Mouse (Mus musculus): ENCODE results near the gene Tmem132e.

Gene Tmem132e

GRCm38 (mm10) chr11:82388371-82389313, at the start of gene Tmem132e:
Gene Tmem132e, plus strand, starts transcription at chr11:82388900.
- CTCF ChIA-PET: no interaction called here

DNA sequence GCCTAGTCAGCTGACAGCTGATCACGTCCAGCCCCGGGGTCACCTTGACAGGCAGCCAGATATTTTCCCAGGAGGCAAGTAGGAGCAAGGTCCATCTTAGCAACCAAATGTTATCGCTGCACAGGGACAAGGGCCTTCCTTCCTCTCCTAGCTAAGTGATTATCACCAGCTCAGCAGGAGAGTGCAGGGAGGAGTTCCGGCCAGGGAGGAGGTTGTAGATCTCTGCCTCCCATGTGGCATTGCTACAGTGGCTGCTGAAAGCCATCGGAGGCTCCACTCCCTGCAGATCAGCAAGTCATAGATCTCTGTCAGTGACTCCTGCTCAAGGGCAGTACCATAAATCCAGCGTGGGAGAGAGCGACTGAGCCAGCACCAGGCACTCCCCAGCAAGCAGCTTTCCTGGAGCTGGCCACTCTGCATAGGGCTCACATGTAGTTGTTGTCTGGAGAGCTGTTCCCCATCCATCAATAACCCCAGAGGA, 48.7 kb upstream of the Tmem132e start:
- CTCF ChIA-PET: no interaction called here

- CTCF ChIA-PET: no interaction called here
Measured at GRCm38 (mm10) chr11:82340416-82340815, 48.3 kb upstream of the Tmem132e start.

DNA sequence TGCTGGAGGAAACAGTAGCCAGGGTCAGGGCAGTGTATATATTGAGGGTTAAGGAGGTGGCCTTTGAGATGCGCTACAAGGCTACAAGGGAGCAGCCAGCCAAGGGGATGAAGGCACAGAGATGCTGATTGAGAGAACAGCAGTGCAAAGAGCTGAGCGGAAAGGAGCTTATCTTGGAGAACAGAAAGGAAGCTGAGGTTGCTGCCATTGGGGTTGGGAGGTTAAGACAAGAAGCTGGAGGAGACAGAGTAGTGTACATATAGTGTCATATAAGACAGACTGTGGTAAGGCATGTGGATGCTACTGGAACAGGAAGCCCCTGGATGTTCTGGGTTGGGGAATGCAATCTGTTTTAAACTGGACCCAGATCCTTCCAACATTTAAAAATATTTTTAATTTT, 47.8 kb upstream of the Tmem132e start:
- CTCF ChIA-PET: no interaction called here

DNA sequence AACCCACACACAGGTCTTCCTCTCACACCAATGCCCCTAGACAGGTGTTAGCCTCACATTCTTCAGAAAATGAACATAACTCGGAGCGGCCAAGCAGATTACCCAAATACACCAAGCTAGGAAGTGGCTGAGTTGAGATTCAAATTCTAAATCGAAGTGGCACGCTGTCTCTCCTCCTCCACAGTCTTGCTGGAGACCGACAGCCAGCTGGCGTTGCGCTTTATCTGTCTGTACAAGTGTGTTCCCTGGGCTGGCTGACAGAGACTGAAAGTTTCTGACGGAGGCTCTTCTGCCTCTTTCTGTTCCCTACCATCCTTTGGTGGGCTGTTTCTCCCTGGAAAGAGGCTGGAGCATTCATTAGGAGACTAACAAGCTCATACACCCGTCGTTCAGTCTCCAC, 37.7 kb upstream of the Tmem132e start:
- CTCF ChIA-PET: interaction anchor here (0.7 kb wide), 1 partner anchor 70 kb away, joined by 4 read pairs; no protein-coding TSS in a partner anchor

DNA sequence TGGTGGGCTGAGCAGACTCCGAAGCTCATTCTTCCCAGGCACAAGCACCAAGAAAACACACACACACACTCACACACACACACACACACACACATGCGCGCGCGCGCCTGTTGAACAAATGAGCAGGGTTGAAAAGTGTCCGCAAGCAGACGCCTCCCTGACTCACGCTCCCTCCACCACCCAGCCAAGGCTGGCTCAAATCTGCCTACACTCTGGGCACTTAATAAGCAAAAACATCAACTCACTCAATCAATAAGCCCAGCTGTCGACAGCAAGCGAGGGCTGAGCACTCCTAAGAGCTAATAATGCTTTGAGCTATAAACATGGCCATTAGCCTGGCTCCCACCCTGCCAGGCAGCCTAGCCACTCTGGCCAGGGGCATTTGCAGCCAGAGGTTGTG, 18.5 kb upstream of the Tmem132e start:
- CTCF ChIA-PET: no interaction called here

GRCm38 (mm10) chr11:82371577-82371976, 17.1 kb upstream of the Tmem132e start:
- CTCF ChIA-PET: no interaction called here

DNA sequence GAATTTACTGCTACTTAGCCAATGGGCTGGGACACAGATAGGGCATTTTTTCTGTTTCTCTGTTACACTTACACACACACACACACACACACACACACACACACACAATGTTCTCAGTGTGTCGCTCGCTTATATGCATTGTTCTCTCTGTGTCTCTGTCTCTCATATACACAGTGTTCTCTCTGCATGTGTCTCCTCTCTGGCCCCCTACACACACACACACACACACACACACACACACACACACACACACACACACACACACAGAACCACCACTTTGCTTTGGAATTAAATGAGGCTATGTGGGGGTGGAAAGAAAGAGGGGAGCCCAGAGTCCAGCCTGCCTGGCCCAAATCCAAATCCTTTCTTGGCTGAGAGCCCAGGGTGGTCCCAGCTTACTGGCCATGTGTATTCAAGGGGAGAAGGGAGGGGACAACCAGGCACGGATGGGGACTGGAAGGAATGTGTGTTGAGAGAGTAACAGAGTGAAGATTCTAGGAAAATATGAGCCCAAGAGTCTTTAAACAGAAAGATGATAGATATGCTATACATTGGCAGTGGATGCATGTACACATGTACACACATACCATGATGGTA, 8.0 kb upstream of the Tmem132e start:
- CTCF ChIA-PET: no interaction called here

GRCm38 (mm10) chr11:82386970-82387540, 1.6 kb upstream of the Tmem132e start:
- CTCF ChIA-PET: no interaction called here

GRCm38 (mm10) chr11:82387711-82388341, 874 bp upstream of the Tmem132e start:
- CTCF ChIA-PET: no interaction called here

DNA sequence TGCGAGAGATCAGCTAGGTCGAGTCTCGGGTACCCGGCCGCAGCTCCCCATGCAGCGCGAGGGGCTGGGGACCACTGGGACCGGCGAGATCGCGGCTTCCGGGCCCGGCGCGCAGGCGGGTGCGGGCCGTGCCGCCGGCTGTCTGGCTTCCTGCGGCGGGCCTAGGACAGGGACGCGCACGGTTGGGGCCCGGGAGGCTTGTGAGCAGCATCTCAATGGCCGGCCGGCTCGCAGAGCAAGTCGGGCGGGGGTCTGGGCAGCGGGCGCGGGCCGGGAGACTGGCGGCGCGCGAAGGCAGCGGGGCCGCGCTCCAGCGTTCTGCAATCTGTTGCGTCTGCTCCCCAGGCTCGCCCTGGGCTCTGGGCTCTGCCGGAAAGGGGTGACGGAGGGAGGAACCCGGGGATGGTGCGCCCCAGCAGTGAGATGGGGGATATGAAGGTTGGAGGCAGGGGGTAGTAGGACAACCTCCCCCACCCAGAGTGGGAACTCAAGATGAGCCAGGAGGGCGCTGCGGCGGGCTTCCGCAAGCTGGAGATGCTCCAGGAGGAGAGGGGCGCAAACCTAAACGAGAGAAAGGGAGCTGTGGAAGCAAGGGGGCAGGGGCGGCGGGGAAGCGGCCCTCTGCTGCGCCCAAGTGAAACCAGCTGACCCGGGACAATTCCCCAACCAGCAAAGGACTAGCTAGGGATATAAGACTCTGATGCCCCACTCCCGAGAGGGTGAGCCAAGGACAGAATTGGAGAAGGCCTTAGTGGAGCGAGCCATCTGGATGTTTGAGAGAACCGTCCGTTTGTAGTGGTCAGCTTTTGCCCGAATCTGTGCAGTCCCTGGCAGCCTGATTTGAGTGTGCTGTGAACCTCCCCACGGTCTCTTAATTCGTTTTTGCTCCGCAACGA, 944 bp downstream of the Tmem132e start:
- CTCF ChIA-PET: no interaction called here

- CTCF ChIA-PET: no interaction called here
Measured at GRCm38 (mm10) chr11:82392341-82392740, 3.6 kb downstream of the Tmem132e start.

- CTCF ChIA-PET: interaction anchor here (0.6 to 0.7 kb wide), 2 partner anchors 79 to 151 kb away, joined by 3 to 4 read pairs; no protein-coding TSS in a partner anchor
Measured at GRCm38 (mm10) chr11:82399621-82400020, 10.9 kb downstream of the Tmem132e start.

DNA sequence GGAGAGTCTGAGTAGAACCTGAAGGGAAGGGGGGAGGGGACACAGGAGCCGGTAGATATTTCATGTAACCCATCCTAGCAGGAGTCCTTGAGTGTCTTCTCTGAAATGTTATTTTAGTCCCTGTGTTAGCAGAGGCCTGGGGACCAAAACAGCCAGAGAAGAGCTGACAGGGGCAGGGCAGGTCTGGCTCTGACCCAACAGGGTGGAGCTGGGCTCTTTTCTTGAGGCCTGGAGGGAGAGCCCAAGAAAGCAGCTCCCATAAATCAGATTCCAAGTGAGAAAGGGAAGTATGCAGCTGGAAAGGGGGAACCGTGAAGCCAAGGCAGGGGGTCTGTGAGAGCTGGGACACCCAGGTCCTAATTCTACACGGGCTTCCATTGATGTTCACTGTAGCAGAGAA, 16.9 kb downstream of the Tmem132e start:
- CTCF ChIA-PET: no interaction called here

DNA sequence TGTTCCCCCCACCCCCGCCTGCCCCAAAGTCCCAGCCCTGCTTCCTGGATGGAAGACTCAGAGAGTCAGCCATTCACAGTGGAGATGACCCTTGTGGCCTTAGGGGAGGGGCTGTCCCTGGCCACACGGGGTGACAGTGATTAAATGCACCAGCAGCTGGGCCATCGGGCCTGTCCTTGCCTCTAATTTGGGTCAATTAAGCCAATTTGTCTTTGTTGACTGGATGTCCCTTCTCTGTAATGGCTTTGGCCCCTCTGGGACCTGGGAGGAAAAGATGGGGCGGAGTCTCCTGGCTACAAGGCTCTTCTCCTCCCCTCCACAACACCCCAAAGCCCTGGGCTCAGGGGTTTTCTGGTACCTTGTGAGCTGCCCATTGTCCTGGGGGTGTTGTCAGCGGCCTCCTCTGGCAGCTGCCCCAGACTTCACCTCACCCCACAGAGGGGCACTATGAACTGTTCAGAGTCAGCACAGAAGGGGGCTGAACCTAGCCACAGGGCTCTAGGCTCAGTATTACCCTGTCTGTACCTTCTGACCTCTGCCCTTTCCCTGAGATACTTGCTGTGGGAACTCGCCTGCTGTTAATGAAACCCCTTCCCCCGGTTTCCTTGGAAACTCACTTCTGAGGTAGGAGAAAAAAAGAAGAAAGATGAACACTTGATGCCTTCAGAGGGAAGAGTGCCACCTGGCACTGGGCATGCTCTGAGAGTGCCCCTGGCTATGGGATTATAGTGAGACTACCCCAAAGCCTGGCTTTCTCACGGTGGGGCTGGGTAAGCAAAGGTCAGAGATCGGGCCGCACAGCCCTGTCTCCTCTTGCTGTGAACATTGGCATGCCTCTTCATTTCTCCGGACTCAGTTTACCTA, 17.9 kb downstream of the Tmem132e start:
- CTCF ChIA-PET: no interaction called here

GRCm38 (mm10) chr11:82412496-82412895, 23.8 kb downstream of the Tmem132e start:
- CTCF ChIA-PET: no interaction called here

- CTCF ChIA-PET: no interaction called here
Measured at GRCm38 (mm10) chr11:82418337-82419041, 29.8 kb downstream of the Tmem132e start.

- CTCF ChIA-PET: no interaction called here
Measured at GRCm38 (mm10) chr11:82421909-82422308, 33.2 kb downstream of the Tmem132e start.

- CTCF ChIA-PET: no interaction called here
Measured at GRCm38 (mm10) chr11:82423521-82423920, 34.8 kb downstream of the Tmem132e start.

DNA sequence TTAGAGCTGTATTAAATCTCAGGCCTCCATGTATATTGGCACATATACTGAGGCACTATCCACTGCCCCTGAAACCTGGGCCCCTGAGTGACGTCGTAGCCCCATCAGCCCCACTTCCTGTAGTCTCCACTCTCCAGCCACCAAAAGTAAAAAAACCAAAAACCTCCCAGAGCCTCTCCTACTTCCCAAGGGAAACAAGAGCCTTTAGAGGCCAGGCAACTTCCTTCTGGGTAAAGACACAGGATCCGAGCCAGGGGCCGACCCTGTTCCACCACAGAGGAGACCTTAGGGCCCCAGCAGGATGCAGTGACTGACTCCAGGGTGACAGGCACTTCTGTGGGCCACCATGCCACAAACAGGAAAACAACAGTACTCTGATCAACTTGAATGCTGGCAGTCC, 40.1 kb downstream of the Tmem132e start:
- CTCF ChIA-PET: no interaction called here
